Mouse (Mus musculus): ENCODE data around the gene Lrrc4. TPM values are rescaled to one million over a fixed set of nuclear protein-coding genes. Genes with fewer than 3 reads are reported as not detected.

The Lrrc4 gene
- polyA plus RNA-seq, 1 experiment from 2014 or later: 1.6 TPM

GRCm38 (mm10) chr6:28795380-28795779, 36.2 kb downstream of the Lrrc4 start:
- no peaks in the 10 kb centered on the region for H3K9me3 ChIP-seq (ENCODE audit: low read length)
- H3K9ac ChIP-seq (replicated peaks; ENCODE audit: low read length): no peak overlapping the region
- no peak overlapping the region for H3K4me2 ChIP-seq (replicated peaks; ENCODE audit: low read depth, low read length)
- 0 out of 2 replicates have a peak, but pooled peaks cover 5% of the 10 kb centered on the region for H3K4me1 ChIP-seq (ENCODE audit: insufficient read depth, low read length)
- ATAC-seq (ENCODE audit: low FRiP score, low TSS enrichment): no peak
- H3K27me3 ChIP-seq (ENCODE audit: insufficient read depth, low read length): no peaks in the 10 kb centered on the region
- peaks cover 15% of the 10 kb centered on the region for H3K36me3 ChIP-seq (ENCODE audit: insufficient read depth, low read length)
- no peak overlapping the region for H3K4me3 ChIP-seq (ENCODE audit: low read length)
- no peak overlapping the region for H3K27ac ChIP-seq (ENCODE audit: low read length)
- 26% methylated on average over 9 of the region's 9 CpGs for WGBS

DNA sequence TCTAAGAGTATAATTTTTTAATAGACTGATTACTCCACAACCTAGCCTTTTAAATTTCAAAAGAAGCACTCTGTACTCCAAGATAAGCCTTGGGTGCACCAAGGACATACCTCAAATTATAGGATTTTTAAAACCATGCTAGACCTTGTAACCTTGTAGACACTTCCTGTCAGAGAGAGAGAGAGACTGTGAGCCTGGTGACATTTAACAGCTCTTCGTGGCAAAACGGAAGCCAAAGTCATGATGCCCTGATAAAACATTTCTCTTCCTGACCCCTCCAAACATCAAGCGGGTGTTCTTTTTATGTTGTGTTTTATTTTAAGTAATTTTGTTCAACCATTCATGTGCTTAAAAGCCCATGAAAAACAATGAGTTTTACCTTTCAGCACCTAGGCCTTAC, 39.7 kb downstream of the Lrrc4 start:
- Histone ChIP-seq H3K4me3 (ENCODE audit: low read length) (no peak overlapping the region), H3K27me3 (ENCODE audit: insufficient read depth, low read length) (no peaks in the 10 kb centered on the region), H3K27ac (ENCODE audit: low read length) (no peak overlapping the region), H3K9me3 (ENCODE audit: low read length) (no peaks in the 10 kb centered on the region), H3K4me1 (ENCODE audit: insufficient read depth, low read length) (peaks cover 8% of the 10 kb centered on the region; the same call in 1 of the 2 replicates), H3K9ac (replicated peaks; ENCODE audit: low read length) (no peak overlapping the region), H3K4me2 (replicated peaks; ENCODE audit: low read depth, low read length) (no peak overlapping the region), H3K36me3 (ENCODE audit: insufficient read depth, low read length) (peaks cover 12% of the 10 kb centered on the region)
- ATAC-seq (ENCODE audit: low FRiP score, low TSS enrichment): no peak
- WGBS: 75% methylated on average over 3 of the region's 3 CpGs

GRCm38 (mm10) chr6:28791183-28791582, 40.4 kb downstream of the Lrrc4 start:
- no peaks in the 10 kb centered on the region for H3K27me3 ChIP-seq (ENCODE audit: insufficient read depth, low read length)

GRCm38 (mm10) chr6:28789685-28790084, 41.9 kb downstream of the Lrrc4 start:
- no peaks in the 10 kb centered on the region for H3K27me3 ChIP-seq (ENCODE audit: insufficient read depth, low read length)
- H3K4me3 ChIP-seq (ENCODE audit: low read length): no peak overlapping the region
- H3K36me3 ChIP-seq (ENCODE audit: insufficient read depth, low read length): no peaks in the 10 kb centered on the region
- no peak for ATAC-seq (ENCODE audit: low FRiP score, low TSS enrichment)
- H3K27ac ChIP-seq (ENCODE audit: low read length): no peak overlapping the region
- no peak overlapping the region for H3K9ac ChIP-seq (replicated peaks; ENCODE audit: low read length)
- H3K4me1 ChIP-seq (ENCODE audit: insufficient read depth, low read length): peaks cover 3% of the 10 kb centered on the region; the same call in 1 of the 2 replicates
- WGBS: 46% methylated on average over 4 of the region's 4 CpGs
- no peak overlapping the region for H3K4me2 ChIP-seq (replicated peaks; ENCODE audit: low read depth, low read length)
- H3K9me3 ChIP-seq (ENCODE audit: low read length): no peaks in the 10 kb centered on the region

More at GRCm38 (mm10) chr6:28791183-28791582, 40.4 kb downstream of the Lrrc4 start:
- Histone ChIP-seq H3K36me3 (ENCODE audit: insufficient read depth, low read length) (peaks cover 6% of the 10 kb centered on the region), H3K9me3 (ENCODE audit: low read length) (no peaks in the 10 kb centered on the region), H3K27ac (ENCODE audit: low read length) (no peak overlapping the region), H3K4me3 (ENCODE audit: low read length) (no peak overlapping the region), H3K4me2 (replicated peaks; ENCODE audit: low read depth, low read length) (no peak overlapping the region), H3K4me1 (ENCODE audit: insufficient read depth, low read length) (peaks cover 8% of the 10 kb centered on the region; the same call in 1 of the 2 replicates), H3K9ac (replicated peaks; ENCODE audit: low read length) (no peak overlapping the region)
- WGBS: 70% methylated on average over 3 of the region's 3 CpGs
- no peak for ATAC-seq (ENCODE audit: low FRiP score, low TSS enrichment)

GRCm38 (mm10) chr6:28787133-28787532, 44.4 kb downstream of the Lrrc4 start:
- no peak overlapping the region for H3K4me2 ChIP-seq (replicated peaks; ENCODE audit: low read depth, low read length)
- H3K27me3 ChIP-seq (ENCODE audit: insufficient read depth, low read length): no peaks in the 10 kb centered on the region
- H3K27ac ChIP-seq (ENCODE audit: low read length): no peak overlapping the region
- no peaks in the 10 kb centered on the region for H3K36me3 ChIP-seq (ENCODE audit: insufficient read depth, low read length)
- peaks cover 7% of the 10 kb centered on the region; the same call in 1 of the 2 replicates for H3K4me1 ChIP-seq (ENCODE audit: insufficient read depth, low read length)
- 56% methylated on average over 6 of the region's 6 CpGs for WGBS
- ATAC-seq (ENCODE audit: low FRiP score, low TSS enrichment): no peak
- no peak overlapping the region for H3K9ac ChIP-seq (replicated peaks; ENCODE audit: low read length)
- H3K4me3 ChIP-seq (ENCODE audit: low read length): no peak overlapping the region
- no peaks in the 10 kb centered on the region for H3K9me3 ChIP-seq (ENCODE audit: low read length)

- WGBS: 82% methylated on average over 8 of the region's 8 CpGs
- H3K9ac ChIP-seq (replicated peaks; ENCODE audit: low read length): no peak overlapping the region
These were observed 45.8 kb downstream of the Lrrc4 start for GRCm38 (mm10) chr6:28785770-28786169.

DNA sequence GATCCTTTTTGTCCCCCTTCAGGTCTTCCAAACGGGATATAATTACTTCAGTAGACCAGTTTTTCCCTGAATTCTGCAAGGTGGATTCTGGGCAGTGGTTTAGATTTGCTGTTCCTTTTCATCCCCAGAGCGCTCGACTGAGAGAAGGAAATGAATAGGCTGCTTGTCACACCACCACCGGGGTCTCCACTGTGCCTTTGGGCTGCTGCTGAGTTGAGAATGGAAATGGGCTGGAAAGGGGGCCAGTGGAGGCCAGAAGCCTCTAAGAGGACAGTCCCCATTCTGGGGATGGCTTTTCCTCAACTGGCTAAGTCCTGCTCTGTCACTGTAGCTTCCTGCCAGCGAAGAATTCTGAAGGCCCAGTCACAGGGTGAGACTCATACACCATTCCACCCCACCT, 47.6 kb downstream of the Lrrc4 start:
- 72% methylated on average over 5 of the region's 5 CpGs for WGBS
- Histone ChIP-seq H3K9me3 (ENCODE audit: low read length) (no peaks in the 10 kb centered on the region), H3K27ac (ENCODE audit: low read length) (no peak overlapping the region), H3K4me2 (replicated peaks; ENCODE audit: low read depth, low read length) (no peak overlapping the region), H3K27me3 (ENCODE audit: insufficient read depth, low read length) (no peaks in the 10 kb centered on the region), H3K9ac (replicated peaks; ENCODE audit: low read length) (no peak overlapping the region), H3K36me3 (ENCODE audit: insufficient read depth, low read length) (no peaks in the 10 kb centered on the region), H3K4me1 (ENCODE audit: insufficient read depth, low read length) (peaks cover 10% of the 10 kb centered on the region; the same call in 1 of the 2 replicates), H3K4me3 (ENCODE audit: low read length) (no peak overlapping the region)
- no peak for ATAC-seq (ENCODE audit: low FRiP score, low TSS enrichment)

More at GRCm38 (mm10) chr6:28785770-28786169, 45.8 kb downstream of the Lrrc4 start:
- Histone ChIP-seq H3K4me3 (ENCODE audit: low read length) (no peak overlapping the region), H3K27me3 (ENCODE audit: insufficient read depth, low read length) (no peaks in the 10 kb centered on the region), H3K9me3 (ENCODE audit: low read length) (no peaks in the 10 kb centered on the region), H3K4me1 (ENCODE audit: insufficient read depth, low read length) (peaks cover 13% of the 10 kb centered on the region; the same call in 1 of the 2 replicates), H3K4me2 (replicated peaks; ENCODE audit: low read depth, low read length) (no peak overlapping the region), H3K27ac (ENCODE audit: low read length) (no peak overlapping the region), H3K36me3 (ENCODE audit: insufficient read depth, low read length) (no peaks in the 10 kb centered on the region)
- ATAC-seq (ENCODE audit: low FRiP score, low TSS enrichment): no peak

GRCm38 (mm10) chr6:28783082-28783647, 48.4 kb downstream of the Lrrc4 start:
- ATAC-seq (ENCODE audit: low FRiP score, low TSS enrichment): no peak
- 88% methylated on average over 4 of the region's 4 CpGs for WGBS

DNA sequence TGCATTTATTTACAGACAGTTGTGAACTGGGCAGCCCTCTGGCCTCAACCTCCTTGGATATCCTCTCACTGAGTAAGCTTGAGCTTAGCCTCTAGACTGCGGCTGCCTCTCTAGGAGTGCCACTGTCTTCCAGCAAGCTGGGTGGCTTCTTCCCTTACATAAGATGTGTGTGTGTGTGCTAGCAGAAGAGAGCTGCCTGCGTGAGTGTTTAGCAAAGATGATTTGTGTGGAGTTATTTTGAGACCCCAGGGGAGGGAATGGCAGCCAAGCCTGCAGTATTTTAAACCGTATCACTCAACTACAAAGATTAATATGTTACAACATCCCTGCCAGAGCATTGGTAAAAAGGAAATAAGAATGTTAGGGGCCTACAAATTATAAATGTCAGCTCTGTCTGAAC, 49.9 kb downstream of the Lrrc4 start:
- Histone ChIP-seq H3K4me1 (ENCODE audit: insufficient read depth, low read length) (peaks cover 10% of the 10 kb centered on the region; the same call in 1 of the 2 replicates), H3K4me3 (ENCODE audit: low read length) (no peak overlapping the region), H3K27me3 (ENCODE audit: insufficient read depth, low read length) (no peaks in the 10 kb centered on the region), H3K27ac (ENCODE audit: low read length) (no peak overlapping the region), H3K9ac (replicated peaks; ENCODE audit: low read length) (no peak overlapping the region), H3K36me3 (ENCODE audit: insufficient read depth, low read length) (no peaks in the 10 kb centered on the region), H3K4me2 (replicated peaks; ENCODE audit: low read depth, low read length) (no peak overlapping the region), H3K9me3 (ENCODE audit: low read length) (no peaks in the 10 kb centered on the region)
- peak; percentile 54; the same call in 1 of the 2 replicates for ATAC-seq (ENCODE audit: low FRiP score, low TSS enrichment)
- 43% methylated on average over 3 of the region's 3 CpGs for WGBS

More at GRCm38 (mm10) chr6:28783082-28783647, 48.4 kb downstream of the Lrrc4 start:
- H3K9ac ChIP-seq (replicated peaks; ENCODE audit: low read length): no peak overlapping the region
- no peaks in the 10 kb centered on the region for H3K27me3 ChIP-seq (ENCODE audit: insufficient read depth, low read length)
- H3K4me2 ChIP-seq (replicated peaks; ENCODE audit: low read depth, low read length): no peak overlapping the region
- no peaks in the 10 kb centered on the region for H3K9me3 ChIP-seq (ENCODE audit: low read length)
- no peaks in the 10 kb centered on the region for H3K36me3 ChIP-seq (ENCODE audit: insufficient read depth, low read length)
- peaks cover 10% of the 10 kb centered on the region; the same call in 1 of the 2 replicates for H3K4me1 ChIP-seq (ENCODE audit: insufficient read depth, low read length)
- H3K27ac ChIP-seq (ENCODE audit: low read length): no peak overlapping the region
- no peak overlapping the region for H3K4me3 ChIP-seq (ENCODE audit: low read length)

- Histone ChIP-seq H3K27ac (ENCODE audit: low read length) (no peak overlapping the region), H3K4me2 (replicated peaks; ENCODE audit: low read depth, low read length) (no peak overlapping the region), H3K36me3 (ENCODE audit: insufficient read depth, low read length) (peaks cover 8% of the 10 kb centered on the region; the same call in 1 of the 2 replicates), H3K27me3 (ENCODE audit: insufficient read depth, low read length) (no peaks in the 10 kb centered on the region), H3K9ac (replicated peaks; ENCODE audit: low read length) (no peak overlapping the region), H3K4me3 (ENCODE audit: low read length) (no peak overlapping the region), H3K4me1 (ENCODE audit: insufficient read depth, low read length) (0 out of 2 replicates have a peak, but pooled peaks cover 2% of the 10 kb centered on the region), H3K9me3 (ENCODE audit: low read length) (no peaks in the 10 kb centered on the region)
- ATAC-seq (ENCODE audit: low FRiP score, low TSS enrichment): no peak
- WGBS: 53% methylated on average over 2 of the region's 2 CpGs
These were observed 60.2 kb downstream of the Lrrc4 start for GRCm38 (mm10) chr6:28771331-28771730.

All from kidney, embryonic 16.5 days (tissue).